9 mouse cellular contexts compared by ENCODE assay signal in the genomic region with DNA sequence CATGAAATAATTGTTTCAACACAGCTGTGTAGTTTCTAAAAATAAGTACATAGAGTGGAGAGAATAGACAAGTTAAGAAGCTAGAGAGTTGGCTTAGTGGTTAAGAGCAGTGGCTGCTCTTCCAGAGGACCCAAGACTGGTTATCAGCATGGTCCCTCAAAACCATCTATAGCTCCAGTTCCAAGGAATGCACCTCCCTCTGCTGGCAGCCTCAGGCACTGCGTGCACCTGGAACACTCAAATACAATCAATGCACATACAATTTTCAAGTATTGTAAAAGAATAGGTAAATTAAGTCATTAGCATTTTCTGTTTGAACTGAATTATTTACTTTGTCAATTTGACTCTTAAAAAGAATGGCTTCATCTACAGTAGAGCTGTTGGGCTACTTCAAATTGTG.
DNase-seq lines count a peak whose midpoint lies in the region; ATAC-seq and TF ChIP-seq lines count a peak whose summit lies in the region.
"Had no signal": no experiment of that assay in that cellular context is flagged by ENCODE, and none has a peak within 500 bp of the region (broad histone marks: within the 10 kb centered on the region; RNA-seq: fewer than 3 reads in every experiment).

No protein-coding gene starts in this region.

- DNase-seq in kidney, adult 11 months = peak; percentile 31
- DNase-seq in liver, embryonic 11.5 days (ENCODE audit: low spot score) = no peak
- peak; percentile 65 for DNase-seq in thymus, adult 2 months
- DNase-seq in left cerebral cortex, adult 8-10 months (ENCODE audit: low spot score in 2 of 2) = no peak
- DNase-seq in gastrocnemius, postnatal 14 days = no peak

- intact Hi-C loops in gastrocnemius, postnatal 14 days (cut with DNase I; ENCODE audit: low total_unique reads) = no loop called here

- no peak for ATAC-seq in kidney, embryonic 16.5 days (ENCODE audit: low FRiP score, low TSS enrichment)
- peak; percentile 48; the same call in 1 of the 2 replicates for ATAC-seq in liver, embryonic 11.5 days (replicated peaks; ENCODE audit: low FRiP score)

- H3K9ac ChIP-seq in kidney, embryonic 16.5 days (replicated peaks; ENCODE audit: low read length) = no peak overlapping the region
- H3K9ac ChIP-seq in liver, embryonic 11.5 days (ENCODE audit: low read depth, low read length) = no peak overlapping the region
- H3K9ac ChIP-seq: limb, embryonic 13.5 days had no signal

- no peaks in the 10 kb centered on the region for H3K27me3 ChIP-seq in kidney, embryonic 16.5 days (ENCODE audit: insufficient read depth, low read length)
- H3K27me3 ChIP-seq in E14TG2a.4 (ENCODE audit: insufficient read depth, low read length) = no peaks in the 10 kb centered on the region
- no peaks in the 10 kb centered on the region for H3K27me3 ChIP-seq in liver, embryonic 11.5 days (replicated peaks; ENCODE audit: control insufficient read depth, insufficient read depth, low read length)
- H3K27me3 ChIP-seq in thymus, adult 2 months (ENCODE audit: control insufficient read depth, insufficient read depth, low read length) = no peaks in the 10 kb centered on the region
- H3K27me3 ChIP-seq: limb, embryonic 13.5 days had no signal

- H3K36me3 ChIP-seq in kidney, embryonic 16.5 days (ENCODE audit: insufficient read depth, low read length) = no peaks in the 10 kb centered on the region
- no peaks in the 10 kb centered on the region for H3K36me3 ChIP-seq in E14TG2a.4 (ENCODE audit: insufficient read depth, low read length)
- no peaks in the 10 kb centered on the region for H3K36me3 ChIP-seq in liver, embryonic 11.5 days (ENCODE audit: control insufficient read depth, insufficient read depth, low read length)
- no peaks in the 10 kb centered on the region for H3K36me3 ChIP-seq in thymus, adult 2 months (ENCODE audit: control insufficient read depth, insufficient read depth, low read length)
- H3K36me3 ChIP-seq: limb, embryonic 13.5 days had no signal

- no peak overlapping the region for H3K4me3 ChIP-seq in kidney, embryonic 16.5 days (ENCODE audit: low read length)
- H3K4me3 ChIP-seq in E14TG2a.4 (replicated peaks; ENCODE audit: low read length) = no peak overlapping the region
- H3K4me3 ChIP-seq in bone marrow, adult 2 months (replicated peaks; ENCODE audit: control insufficient read depth, low read depth, low read length) = no peak overlapping the region
- H3K4me3 ChIP-seq in liver, embryonic 11.5 days (ENCODE audit: low read depth, low read length) = no peak overlapping the region
- H3K4me3 ChIP-seq in thymus, adult 2 months (ENCODE audit: control insufficient read depth, insufficient read depth, low read length) = no peak overlapping the region
- H3K4me3 ChIP-seq: limb, embryonic 13.5 days had no signal

- peaks cover 28% of the 10 kb centered on the region; the same call in 1 of the 2 replicates for H3K4me1 ChIP-seq in kidney, embryonic 16.5 days (ENCODE audit: insufficient read depth, low read length)
- H3K4me1 ChIP-seq in E14TG2a.4 (replicated peaks; ENCODE audit: low read depth, low read length) = peaks cover 60% of the 10 kb centered on the region
- H3K4me1 ChIP-seq in bone marrow, adult 2 months (ENCODE audit: control insufficient read depth, insufficient read depth, low read length) = peaks cover 2% of the 10 kb centered on the region; the same call in 1 of the 2 replicates
- peaks cover 7% of the 10 kb centered on the region for H3K4me1 ChIP-seq in liver, embryonic 11.5 days (replicated peaks; ENCODE audit: control insufficient read depth, insufficient read depth, low read length)
- peaks cover 5% of the 10 kb centered on the region for H3K4me1 ChIP-seq in thymus, adult 2 months (replicated peaks; ENCODE audit: control insufficient read depth, insufficient read depth, low read length)

- TF ChIP-seq POLR2A in bone marrow, adult 2 months (IDR thresholded peaks at IDR 0.05; ENCODE audit: borderline replicate concordance, control insufficient read depth, low read depth, low read length) = no peak
- no peak for TF ChIP-seq POLR2A in thymus, adult 2 months (IDR thresholded peaks at IDR 0.05; ENCODE audit: control insufficient read depth, extremely low read depth, insufficient read depth, low read length, poor library complexity)

- H3K4me2 ChIP-seq in kidney, embryonic 16.5 days (replicated peaks; ENCODE audit: low read depth, low read length) = no peak overlapping the region
- H3K4me2 ChIP-seq in liver, embryonic 11.5 days = no peak overlapping the region
- H3K4me2 ChIP-seq: limb, embryonic 13.5 days had no signal

- no peaks in the 10 kb centered on the region for H3K9me3 ChIP-seq in kidney, embryonic 16.5 days (ENCODE audit: low read length)
- H3K9me3 ChIP-seq in E14TG2a.4 (ENCODE audit: low read length) = no peaks in the 10 kb centered on the region
- H3K9me3 ChIP-seq in liver, embryonic 11.5 days (ENCODE audit: control insufficient read depth, low read length) = no peaks in the 10 kb centered on the region
- H3K9me3 ChIP-seq: limb, embryonic 13.5 days had no signal

- peak; percentile 95 for TF ChIP-seq CTCF in E14TG2a.4 (conservative IDR thresholded peaks at IDR 0.05; ENCODE audit: low read length)
- TF ChIP-seq CTCF in bone marrow, adult 2 months (IDR thresholded peaks at IDR 0.05; ENCODE audit: control insufficient read depth, insufficient read depth, low read length) = peak; percentile 78
- no peak for TF ChIP-seq CTCF in thymus, adult 2 months (IDR thresholded peaks at IDR 0.05; ENCODE audit: borderline replicate concordance, control insufficient read depth, extremely low read depth, insufficient read depth, low read length, poor library complexity)

- no peak overlapping the region for H3K27ac ChIP-seq in kidney, embryonic 16.5 days (ENCODE audit: low read length)
- H3K27ac ChIP-seq in bone marrow, adult 2 months (ENCODE audit: control insufficient read depth, insufficient read depth, low read depth, low read length, poor library complexity) = no peak overlapping the region
- no peak overlapping the region for H3K27ac ChIP-seq in liver, embryonic 11.5 days (ENCODE audit: low read depth, low read length)
- no peak overlapping the region for H3K27ac ChIP-seq in thymus, adult 2 months (ENCODE audit: control insufficient read depth, insufficient read depth, low read length)
- H3K27ac ChIP-seq: limb, embryonic 13.5 days had no signal

- 76% methylated on average over 1 of the region's 1 CpGs for WGBS in kidney, embryonic 16.5 days
- 89% methylated on average over 1 of the region's 1 CpGs for WGBS in bone marrow, adult 2 months
- WGBS in liver, embryonic 11.5 days = 81% methylated on average over 1 of the region's 1 CpGs
- WGBS in thymus, adult 2 months = 94% methylated on average over 1 of the region's 1 CpGs

Comparison
In these comparisons a context has a peak if more than half of its experiments do, and no peak if none do; other contexts are left out.
1. DNase-seq: peak in kidney, adult 11 months (single experiment) and thymus, adult 2 months (single experiment); none in liver, embryonic 11.5 days (single experiment), left cerebral cortex, adult 8-10 months (0 of 2) and gastrocnemius, postnatal 14 days (single experiment).